Mouse (Mus musculus) embryo, embryonic 10 days (tissue): ENCODE results near the gene Plekhh2.

Source experiments
- DNase-seq: peaks from one replicate; pipeline ENCODE4 v3.0.0-alpha.2; 2015; ENCODE audit warnings: low spot score

Gene Plekhh2

DNA sequence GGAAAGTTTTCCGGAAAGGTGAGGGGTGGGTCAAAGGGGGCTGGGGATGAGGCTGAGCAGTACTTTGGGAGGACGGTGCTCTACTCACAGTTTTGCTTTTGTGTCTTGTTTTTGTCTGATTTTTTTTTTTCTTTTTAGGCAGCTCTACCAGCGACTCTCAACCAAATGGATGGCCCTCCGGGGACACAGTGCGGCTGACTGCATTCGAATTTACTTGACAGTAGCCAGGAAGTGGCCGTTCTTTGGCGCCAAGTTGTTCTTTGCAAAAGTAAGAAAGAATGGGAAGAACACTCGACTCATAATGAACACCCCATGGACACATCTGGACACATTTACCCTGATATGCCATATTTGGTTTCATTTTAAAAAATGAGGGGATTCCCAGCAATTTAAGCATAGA lies 99.8 kb downstream of the Plekhh2 start:
- no peak for DNase-seq

DNA sequence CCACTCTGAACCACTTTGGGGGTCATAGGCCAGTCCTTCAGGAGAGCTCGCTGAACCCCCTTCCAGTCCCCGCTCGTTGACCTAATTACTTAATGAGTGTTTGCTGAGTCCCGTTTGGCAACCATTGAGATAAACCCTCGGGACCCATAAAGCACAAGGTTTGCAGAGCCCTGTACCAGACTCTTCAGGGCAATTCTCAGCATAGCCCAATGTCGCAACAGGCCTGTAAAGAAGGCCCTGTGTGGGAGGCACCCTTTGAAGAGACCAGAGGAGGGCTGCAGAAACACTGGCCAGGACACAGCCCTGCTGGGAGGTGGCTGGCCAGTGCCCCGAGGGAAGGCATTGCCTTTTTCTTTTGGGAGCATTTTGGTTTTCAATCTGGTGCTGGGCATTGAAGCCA lies 100.3 kb downstream of the Plekhh2 start:
- no peak for DNase-seq

DNA sequence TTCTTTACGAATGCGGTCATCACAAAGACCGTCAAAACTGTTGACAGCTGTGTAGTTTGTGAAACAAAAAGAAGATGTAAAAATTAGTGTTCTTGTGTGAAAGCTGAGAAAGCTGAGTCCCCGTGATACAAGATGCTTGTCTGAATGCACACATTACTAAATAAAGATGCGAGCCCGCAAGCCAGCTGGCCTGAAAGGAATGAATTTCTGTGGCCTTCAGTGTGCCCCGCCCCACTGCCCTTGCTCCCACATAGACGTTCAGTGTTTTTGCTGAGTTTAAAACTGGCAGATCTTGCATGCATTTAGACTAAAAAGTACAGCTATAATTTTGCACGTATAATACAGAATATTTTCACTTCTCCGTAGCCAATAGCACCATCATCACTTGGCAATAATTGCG lies 104.1 kb downstream of the Plekhh2 start:
- DNase-seq, result no peak

DNA sequence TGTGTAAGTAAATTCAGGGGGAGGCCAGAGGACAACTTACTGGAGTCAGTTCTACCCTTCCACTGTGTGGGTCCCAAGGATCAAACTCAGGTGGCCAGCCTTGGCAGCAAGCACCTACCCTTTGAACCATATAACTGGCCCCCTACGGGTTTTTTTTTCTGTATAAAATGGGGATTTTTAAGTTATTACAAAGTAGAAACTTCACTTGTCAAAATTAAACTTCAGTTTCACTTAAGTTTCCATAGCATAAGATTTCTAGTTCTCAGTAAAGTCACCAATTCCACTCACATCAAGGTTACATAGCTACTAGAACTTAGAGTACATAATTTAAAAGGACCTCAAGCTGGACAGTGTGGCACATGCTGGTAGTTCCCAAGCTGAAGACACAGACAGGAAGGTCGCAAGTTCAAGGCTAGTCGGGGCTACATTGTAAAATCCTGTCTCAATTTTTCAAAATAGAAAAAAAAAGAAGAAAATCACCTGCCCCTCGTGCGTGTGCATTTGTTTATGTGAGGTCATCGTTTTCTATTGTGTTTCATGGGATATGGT lies 104.9 kb downstream of the Plekhh2 start:
- no peak for DNase-seq

DNA sequence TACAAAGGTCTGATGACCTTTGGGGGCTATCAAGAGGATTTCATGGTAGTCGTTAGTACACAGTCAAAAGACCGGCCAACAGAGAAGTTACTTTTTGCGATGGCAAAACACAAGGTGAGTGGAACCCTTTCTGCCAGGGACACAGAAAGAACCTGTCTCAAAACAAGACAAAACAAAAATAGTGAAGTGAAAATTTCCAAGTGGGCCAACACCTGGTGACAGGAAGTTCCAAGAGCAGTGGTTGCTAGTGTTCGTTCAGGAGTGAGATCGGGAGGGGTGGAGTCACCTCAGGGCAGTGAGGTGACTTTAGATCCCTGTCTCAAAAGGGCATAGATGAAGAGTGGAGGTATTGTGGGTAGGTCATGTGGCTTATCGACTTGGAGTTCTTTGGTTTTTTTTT lies 106.3 kb downstream of the Plekhh2 start:
- DNase-seq, result no peak

GRCm38 (mm10) chr17:84619112-84619511 lies 107.4 kb downstream of the Plekhh2 start:
- no peak for DNase-seq

GRCm38 (mm10) chr17:84620076-84620475 lies 108.4 kb downstream of the Plekhh2 start:
- no peak for DNase-seq

DNA sequence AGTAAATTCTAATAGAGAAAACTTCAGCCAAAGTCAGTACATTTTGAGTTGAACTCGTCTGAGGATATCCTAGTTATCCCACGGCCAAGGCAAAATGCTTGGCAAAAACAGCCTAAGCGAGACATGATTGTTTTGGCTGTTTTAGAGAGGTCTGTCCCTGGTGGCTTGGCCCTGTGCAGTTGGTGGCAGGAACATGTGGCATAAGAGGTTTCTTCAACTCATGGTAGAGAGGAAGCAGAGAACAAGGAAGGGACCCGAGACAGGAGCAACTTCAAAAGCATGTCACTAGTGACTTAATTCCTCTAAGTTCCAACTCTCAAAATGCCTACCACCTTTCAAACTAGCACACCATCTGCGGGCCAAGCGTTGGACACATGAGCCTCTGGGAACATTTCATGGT lies 108.9 kb downstream of the Plekhh2 start:
- DNase-seq, result no peak

DNA sequence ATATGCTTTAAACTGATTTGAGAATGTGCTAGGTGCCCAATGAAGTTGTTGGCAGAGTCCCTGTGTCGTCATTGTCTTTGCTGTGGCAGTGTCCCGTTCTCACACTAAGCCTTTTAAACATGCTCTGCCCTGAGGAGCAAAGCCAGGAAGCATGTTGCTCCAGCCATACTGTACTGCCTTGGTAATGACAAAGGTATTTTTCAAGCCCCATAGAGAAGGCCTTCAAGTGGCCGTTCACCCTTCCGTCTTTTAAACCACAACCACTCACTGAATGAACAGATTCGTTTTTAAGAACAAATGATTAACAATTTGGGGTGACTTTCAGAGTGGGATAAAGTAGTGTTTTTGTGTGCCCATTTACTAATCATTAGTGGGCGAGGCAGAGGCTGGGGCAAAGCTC lies 109.5 kb downstream of the Plekhh2 start:
- no peak for DNase-seq

- DNase-seq, result no peak
These were observed 110.3 kb downstream of the Plekhh2 start for GRCm38 (mm10) chr17:84622028-84622427.

DNA sequence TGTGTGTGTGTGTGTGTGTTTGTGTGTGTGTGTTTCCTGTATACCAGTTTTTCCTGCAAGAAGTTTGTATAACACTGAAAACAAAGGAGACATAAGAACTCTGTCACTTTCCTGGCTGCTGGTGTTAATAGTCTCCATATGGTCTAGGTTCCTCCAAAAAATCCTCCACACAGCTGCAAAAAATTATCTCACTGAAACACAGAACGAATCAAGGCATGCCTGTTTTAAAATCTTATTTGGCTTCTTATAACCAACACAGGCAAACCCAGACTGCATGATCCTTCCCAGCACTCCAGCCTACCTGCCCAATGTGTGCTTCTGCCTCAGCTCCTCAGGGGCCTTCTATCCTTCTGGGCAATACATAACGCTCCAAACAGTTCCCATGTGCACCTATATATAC lies 111.2 kb downstream of the Plekhh2 start:
- no peak for DNase-seq

DNA sequence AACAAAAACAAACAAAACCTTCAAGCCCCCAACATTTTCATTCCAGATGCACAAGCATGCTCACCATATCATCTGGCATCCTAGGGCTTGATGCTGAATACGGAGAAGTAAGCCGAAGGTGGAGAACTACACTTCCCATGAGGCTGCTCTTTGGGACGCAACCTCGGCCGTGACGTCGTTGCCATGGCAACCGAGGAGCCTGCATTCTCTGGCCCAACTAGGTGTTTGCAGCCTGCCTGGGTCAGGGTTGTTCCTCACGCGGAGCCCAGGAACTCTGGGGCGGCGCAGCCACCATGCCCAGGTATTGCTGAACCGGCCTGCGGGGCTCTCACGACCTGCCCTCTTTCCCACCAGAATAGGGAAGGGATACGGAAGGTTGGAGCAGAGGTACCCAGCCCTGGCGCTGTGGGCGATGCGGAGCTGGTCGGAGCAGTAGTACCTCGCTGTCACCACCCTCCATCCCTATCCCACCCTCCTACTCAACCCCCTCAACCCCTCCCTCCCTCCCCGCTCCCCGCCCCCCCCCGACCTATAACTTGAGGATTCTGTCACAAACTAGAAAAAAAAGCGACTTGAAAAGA lies 114.7 kb downstream of the Plekhh2 start, which contains the start of gene Dync2li1:
Dync2li1 (plus strand) TSS at position 221 of the 581 bp plus-strand sequence.
- DNase-seq, result peak; percentile 99

DNA sequence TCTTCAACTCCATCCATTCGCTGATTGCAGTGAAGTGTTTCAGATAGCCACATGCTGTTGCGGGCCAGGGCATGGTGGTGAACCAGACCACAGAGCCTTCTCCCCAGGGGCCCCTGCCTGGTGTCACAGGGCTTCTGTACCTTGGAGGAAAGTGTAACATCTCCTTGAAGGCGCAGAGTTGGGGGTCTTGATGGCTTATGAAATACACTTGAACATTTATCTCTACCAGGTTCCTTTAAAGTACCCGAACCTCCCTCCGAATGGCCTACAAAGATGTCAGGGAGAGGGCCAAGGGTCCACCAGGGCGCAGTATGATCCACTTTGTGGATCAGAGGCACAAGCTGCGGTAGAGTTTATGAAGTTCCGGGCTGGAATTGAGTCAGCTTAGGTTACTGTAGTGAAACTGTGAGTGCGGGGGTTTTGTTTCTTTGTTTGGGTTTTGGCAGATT lies 115.2 kb downstream of the Plekhh2 start:
- DNase-seq, result peak; percentile 43

GRCm38 (mm10) chr17:84627721-84628120 lies 116.0 kb downstream of the Plekhh2 start:
- DNase-seq, result no peak

GRCm38 (mm10) chr17:84628611-84629010 lies 116.9 kb downstream of the Plekhh2 start:
- no peak for DNase-seq

DNA sequence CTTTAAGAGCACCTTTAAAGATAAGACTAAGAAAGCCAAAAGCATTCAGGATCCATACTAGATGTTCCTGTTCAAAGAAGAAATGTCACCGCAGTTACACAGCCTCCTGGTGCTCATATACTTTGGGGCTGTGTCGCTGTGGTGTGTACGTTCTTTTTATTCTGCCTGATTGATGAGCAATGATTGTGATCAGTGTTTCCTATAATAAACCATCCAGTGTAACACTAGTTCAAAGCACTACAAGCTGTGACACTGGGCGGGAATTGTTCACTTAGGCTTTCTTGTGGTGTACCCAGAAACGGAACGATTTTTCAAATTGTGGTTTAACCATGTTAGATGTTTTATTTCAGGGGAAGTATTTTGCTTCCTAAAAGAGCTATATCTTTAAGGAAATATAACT lies 120.1 kb downstream of the Plekhh2 start:
- DNase-seq, result no peak

- no peak for DNase-seq
These were observed 121.7 kb downstream of the Plekhh2 start for GRCm38 (mm10) chr17:84633443-84633842.

- DNase-seq, result no peak
These were observed 124.6 kb downstream of the Plekhh2 start for GRCm38 (mm10) chr17:84636328-84636727.

GRCm38 (mm10) chr17:84637971-84638370 lies 126.3 kb downstream of the Plekhh2 start:
- DNase-seq, result no peak

DNA sequence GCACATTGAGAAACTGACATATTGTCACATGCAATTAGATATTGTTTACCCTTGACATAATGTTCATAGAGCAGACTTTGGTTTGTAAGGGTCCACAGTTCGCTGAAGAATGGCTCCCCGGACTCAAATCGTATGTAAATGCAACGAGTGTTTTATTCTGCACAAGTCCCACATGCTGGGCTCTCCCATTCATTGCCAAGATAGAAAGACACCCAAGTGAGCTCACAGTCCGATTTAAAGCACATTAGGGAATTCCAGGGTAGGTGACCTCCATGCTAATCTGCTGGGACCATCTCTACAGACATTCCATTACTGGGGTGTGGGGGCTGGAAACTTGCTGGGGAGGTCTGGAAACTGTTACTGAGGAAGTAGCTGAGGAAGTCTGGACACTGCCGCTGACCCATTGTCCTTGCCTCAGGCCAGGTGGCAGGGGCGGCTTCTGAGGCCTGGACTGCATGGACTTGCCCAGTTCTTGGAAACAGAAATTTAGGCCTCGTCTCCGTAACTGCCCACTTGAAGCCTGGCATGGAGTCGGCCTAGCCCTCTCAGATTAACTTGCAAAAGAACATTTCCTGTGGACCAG lies 128.2 kb downstream of the Plekhh2 start:
- no peak for DNase-seq

DNA sequence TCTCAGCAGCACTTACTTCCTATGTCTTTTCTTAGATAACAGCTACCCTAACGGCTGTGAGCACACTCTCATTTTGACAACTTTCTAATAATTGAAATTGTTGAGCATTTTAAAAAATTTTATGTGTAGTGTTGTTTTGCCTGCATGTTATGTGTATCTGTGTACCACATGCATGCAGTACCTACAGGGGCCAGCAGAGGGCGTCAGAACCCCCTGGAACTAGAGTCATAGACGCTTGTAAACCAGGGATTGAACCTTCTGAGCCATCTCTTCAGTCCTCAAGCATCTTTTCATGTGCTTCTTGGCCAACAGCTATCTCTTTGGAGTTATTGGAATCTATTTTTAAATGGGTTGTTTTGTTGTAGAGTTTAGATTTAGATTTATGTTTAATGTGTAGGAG lies 130.2 kb downstream of the Plekhh2 start:
- DNase-seq, result peak; percentile 63

DNA sequence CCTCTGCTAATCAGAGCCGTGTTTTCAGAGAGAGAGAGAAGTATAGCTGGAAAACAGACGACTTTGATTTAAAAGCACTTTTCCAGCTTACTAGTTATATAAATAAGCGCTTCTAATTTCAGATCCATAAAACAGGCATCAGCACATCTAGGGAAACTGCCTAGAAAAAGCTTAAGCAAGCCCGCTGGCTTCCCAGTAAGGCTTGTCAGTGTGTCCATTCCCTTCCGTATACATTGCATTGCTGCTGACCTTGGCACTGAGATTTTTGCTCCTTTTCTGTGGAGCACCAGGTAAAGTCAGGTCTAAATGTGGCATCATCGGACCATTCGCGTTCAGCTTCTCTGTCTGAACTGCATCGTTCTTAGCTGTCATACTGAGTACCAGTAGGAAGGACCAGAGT lies 130.6 kb downstream of the Plekhh2 start:
- DNase-seq, result no peak

GRCm38 (mm10) chr17:84644292-84645050 lies 132.8 kb downstream of the Plekhh2 start:
- peak; percentile 53 for DNase-seq
